Mouse (Mus musculus): ENCODE results near the gene Mmrn2. TPM values are rescaled to one million over a fixed set of nuclear protein-coding genes. Genes with fewer than 3 reads are reported as not detected.
A peak's percentile ranks its signal among the peaks of the same experiment; 100 is the strongest.
"Not testable (repeated sequence)": the region's sequence is repeated elsewhere in the genome, so short reads cannot be mapped to it uniquely, and the experiment has no call there.

The Mmrn2 gene
- polyA plus RNA-seq, 1 experiment from 2014 or later = 5.7 TPM

DNA sequence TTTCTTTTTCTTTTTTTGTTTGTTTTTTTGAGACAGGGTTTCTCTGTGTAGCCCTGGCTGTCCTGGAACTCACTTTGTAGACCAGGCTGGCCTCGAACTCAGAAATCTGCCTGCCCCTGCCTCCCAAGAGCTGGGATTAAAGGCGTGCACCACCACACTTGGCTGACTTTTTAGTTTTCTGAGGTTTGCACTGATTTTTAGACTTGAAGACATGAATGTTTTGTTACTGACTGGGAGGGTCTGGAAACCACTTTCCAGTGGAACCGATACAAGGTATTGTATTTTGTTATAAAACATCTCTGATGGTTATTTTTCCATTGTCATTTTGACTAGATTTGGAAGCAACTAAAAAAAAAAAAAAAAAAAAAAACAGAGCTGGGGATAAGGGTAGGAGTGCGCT, 41.7 kb downstream of the Mmrn2 start:
- not testable (repeated sequence) for H3K4me2 ChIP-seq

DNA sequence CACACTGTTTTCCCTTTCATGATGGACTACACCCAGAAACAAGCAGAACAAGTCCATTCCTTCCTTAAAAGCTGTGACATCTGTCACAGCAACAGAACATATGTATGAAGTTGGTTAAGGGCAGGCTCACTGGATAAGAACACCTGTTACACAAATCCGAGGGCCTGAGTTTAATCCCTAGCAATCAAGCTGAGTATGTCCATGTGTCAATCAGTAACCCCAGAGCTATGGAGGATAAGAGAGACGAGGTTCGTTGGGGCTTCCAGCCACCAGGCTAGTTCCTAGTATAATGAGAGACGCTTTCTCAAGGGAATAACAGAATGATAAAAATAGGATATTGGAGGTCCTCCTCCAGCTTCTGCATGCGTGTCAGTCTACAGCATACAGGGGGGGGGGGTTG, 42.2 kb downstream of the Mmrn2 start:
- no peak for ATAC-seq (ENCODE audit: low FRiP score)
- Histone ChIP-seq H3K27me3 (no peaks in the 10 kb centered on the region), H3K9ac (no peak overlapping the region), H3K4me3 (no peak overlapping the region), H3K27ac (no peak overlapping the region), H3K4me1 (replicated peaks) (no peaks in the 10 kb centered on the region), H3K9me3 (no peaks in the 10 kb centered on the region), H3K4me2 (no peak overlapping the region), H3K36me3 (peaks cover 60% of the 10 kb centered on the region)
- WGBS = 92% methylated on average over 5 of the region's 5 CpGs

More for the DNA sequence above, 41.7 kb downstream of the Mmrn2 start:
- ATAC-seq (ENCODE audit: low FRiP score); H3K4me1 ChIP-seq (replicated peaks); H3K27ac ChIP-seq; H3K9ac ChIP-seq; H3K4me3 ChIP-seq; H3K27me3 ChIP-seq; H3K9me3 ChIP-seq: not testable (repeated sequence)
- H3K36me3 ChIP-seq = peaks cover 59% of the 10 kb centered on the region
- WGBS = 97% methylated on average over 4 of the region's 4 CpGs

DNA sequence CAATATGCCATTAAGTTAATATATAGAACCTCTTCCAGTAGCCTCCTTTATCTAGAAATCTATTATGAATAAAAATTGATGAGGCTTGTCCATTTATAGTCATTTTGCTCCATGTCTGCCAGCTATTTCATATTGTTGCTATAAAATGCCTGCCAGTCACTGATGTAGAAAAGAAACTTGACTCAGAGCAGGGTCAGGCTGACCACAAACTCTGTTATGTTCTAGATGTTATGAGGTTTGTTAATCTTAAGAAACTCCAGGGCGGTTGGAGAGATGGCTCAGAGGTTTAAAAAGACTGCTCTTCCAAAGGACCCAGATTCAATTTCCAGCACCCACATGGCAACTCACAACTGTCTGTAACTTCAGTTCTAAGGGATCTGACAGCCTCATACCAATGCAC, 45.8 kb downstream of the Mmrn2 start:
- peaks cover 58% of the 10 kb centered on the region for H3K36me3 ChIP-seq
- H3K4me3 ChIP-seq = no peak overlapping the region
- H3K9me3 ChIP-seq = no peaks in the 10 kb centered on the region
- no peak overlapping the region for H3K27ac ChIP-seq
- WGBS = 92% methylated on average over 1 of the region's 1 CpGs
- no peaks in the 10 kb centered on the region for H3K4me1 ChIP-seq (replicated peaks)
- H3K27me3 ChIP-seq = no peaks in the 10 kb centered on the region
- no peak overlapping the region for H3K4me2 ChIP-seq
- H3K9ac ChIP-seq = no peak overlapping the region
- ATAC-seq (ENCODE audit: low FRiP score) = no peak

DNA sequence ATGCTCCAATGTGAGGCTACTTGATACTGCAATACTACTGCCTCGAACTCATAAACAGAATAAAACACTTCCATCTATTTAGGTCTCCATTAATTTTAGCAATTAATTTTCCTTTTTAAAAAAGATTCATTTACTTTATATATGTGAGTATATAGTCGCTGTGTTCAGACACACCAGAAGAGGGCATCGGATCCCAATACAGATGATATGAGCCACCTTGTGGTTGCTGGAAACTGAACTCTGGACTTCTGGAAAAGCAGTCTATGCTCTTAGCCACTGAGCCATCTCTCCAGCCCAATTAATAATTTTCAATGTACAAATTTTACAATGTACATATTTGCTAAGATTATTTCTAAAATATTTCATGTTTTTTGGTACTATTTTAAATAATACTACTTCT, 53.0 kb downstream of the Mmrn2 start:
- 96% methylated on average over 3 of the region's 3 CpGs for WGBS

DNA sequence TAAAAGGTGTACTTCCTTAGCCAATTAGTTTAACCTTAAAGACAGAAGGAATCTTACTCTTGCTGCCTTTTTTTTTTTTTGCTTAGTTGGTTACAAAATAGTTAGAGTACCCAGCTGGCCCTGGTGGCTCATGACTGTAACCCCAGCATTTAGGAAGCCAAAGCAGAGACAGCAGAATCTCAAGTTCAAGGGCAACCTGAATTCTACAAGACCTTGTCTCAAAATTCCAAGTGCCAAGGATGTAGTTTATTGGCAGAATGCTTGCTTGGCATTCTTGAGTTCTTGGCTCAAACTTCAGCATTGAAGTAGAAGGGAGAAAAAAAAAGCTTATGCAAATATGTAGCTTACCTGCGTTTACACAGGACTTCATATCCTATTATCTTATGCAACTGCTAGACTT, 53.8 kb downstream of the Mmrn2 start:
- Histone ChIP-seq H3K9ac (no peak overlapping the region), H3K27ac (no peak overlapping the region), H3K9me3 (no peaks in the 10 kb centered on the region), H3K27me3 (no peaks in the 10 kb centered on the region), H3K36me3 (peaks cover 28% of the 10 kb centered on the region), H3K4me1 (replicated peaks) (no peaks in the 10 kb centered on the region), H3K4me3 (no peak overlapping the region), H3K4me2 (no peak overlapping the region)
- WGBS = 98% methylated on average over 1 of the region's 1 CpGs
- no peak for ATAC-seq (ENCODE audit: low FRiP score)

More for the DNA sequence above, 53.0 kb downstream of the Mmrn2 start:
- H3K27me3 ChIP-seq = no peaks in the 10 kb centered on the region
- no peak overlapping the region for H3K27ac ChIP-seq
- H3K4me3 ChIP-seq = no peak overlapping the region
- no peaks in the 10 kb centered on the region for H3K9me3 ChIP-seq
- H3K36me3 ChIP-seq = peaks cover 35% of the 10 kb centered on the region
- no peak overlapping the region for H3K9ac ChIP-seq
- no peaks in the 10 kb centered on the region for H3K4me1 ChIP-seq (replicated peaks)
- no peak overlapping the region for H3K4me2 ChIP-seq
- no peak for ATAC-seq (ENCODE audit: low FRiP score)

DNA sequence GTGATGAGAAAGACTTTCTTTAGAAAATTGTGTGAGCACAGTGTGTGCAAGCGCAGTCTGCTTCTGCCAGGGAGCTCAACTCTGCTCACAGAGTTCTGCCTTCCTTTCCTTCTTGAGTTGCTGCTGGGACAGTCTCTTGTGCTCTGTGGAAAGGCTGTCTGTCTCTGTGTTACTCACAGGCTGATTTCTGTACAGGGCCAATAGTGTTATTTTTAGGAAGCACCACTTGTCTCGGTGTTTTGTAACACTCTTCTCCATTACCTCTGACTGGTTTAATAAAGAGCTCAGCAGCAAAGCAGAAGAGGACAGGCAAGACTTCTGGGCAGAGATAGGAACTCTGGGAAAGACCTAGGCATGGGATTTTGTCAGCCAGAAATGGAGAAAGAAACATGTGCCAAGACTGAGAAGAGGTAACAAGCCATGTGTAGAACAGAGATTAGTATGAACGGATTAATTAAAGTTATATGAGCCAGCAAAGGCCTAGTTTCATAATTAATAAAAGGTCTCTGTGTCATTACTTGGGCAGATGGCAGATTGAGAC, 65.3 kb downstream of the Mmrn2 start:
- Histone ChIP-seq H3K27me3 (no peaks in the 10 kb centered on the region), H3K36me3 (peaks cover 13% of the 10 kb centered on the region), H3K4me1 (replicated peaks) (peaks cover 11% of the 10 kb centered on the region; the same call in 1 of the 2 replicates), H3K9me3 (no peaks in the 10 kb centered on the region), H3K9ac (no peak overlapping the region), H3K4me2 (no peak overlapping the region), H3K27ac (no peak overlapping the region), H3K4me3 (no peak overlapping the region)
- 89% methylated on average over 3 of the region's 3 CpGs for WGBS
- ATAC-seq (ENCODE audit: low FRiP score) = no peak

DNA sequence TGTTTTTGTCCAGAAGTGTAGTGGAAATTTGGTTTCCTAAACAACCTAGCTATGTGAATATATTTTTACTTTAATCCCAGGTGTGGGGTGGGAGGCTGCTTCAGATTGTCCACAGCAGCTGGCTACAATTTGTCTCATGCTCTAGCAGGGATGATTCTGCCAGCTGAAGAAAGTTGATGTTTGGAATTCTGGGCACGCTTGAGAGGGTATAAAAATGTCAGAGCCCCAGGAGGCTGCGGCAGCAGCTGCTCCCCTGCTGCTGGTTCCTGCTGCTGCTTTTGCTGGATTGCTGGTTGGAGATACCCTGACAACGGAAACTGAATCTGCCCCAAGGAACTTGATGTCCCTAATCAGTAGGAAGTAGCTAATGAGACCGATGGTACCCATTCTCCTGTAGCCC, 67.3 kb downstream of the Mmrn2 start:
- Histone ChIP-seq H3K9ac (no peak overlapping the region), H3K27ac (peak overlapping the region; percentile 24; the same call in 1 of the 2 replicates), H3K36me3 (peaks cover 21% of the 10 kb centered on the region), H3K27me3 (no peaks in the 10 kb centered on the region), H3K4me3 (no peak overlapping the region), H3K4me2 (no peak overlapping the region), H3K4me1 (replicated peaks) (peaks cover 11% of the 10 kb centered on the region; the same call in 1 of the 2 replicates), H3K9me3 (no peaks in the 10 kb centered on the region)
- peak; percentile 63 for ATAC-seq (ENCODE audit: low FRiP score)
- 39% methylated on average over 4 of the region's 4 CpGs for WGBS

DNA sequence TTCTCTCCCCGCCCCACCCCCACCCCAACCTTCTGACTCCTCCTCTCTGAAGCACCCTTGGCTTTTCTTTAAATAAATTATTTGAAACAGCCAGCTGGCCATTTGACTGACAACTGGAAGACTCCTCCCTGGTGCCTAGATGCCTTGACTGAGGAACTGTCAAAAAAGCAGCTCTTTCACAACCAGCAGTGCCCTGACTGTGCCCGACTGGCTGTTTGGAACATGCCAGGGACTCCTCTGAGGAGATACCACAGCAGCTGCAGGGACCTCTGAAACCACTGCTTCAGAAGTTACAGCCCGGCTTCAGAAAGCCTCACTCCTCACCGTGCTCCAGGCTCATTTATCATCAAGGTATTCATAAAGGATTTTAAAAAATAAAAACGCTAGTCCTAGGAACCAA, 69.1 kb downstream of the Mmrn2 start:
- H3K36me3 ChIP-seq = peaks cover 23% of the 10 kb centered on the region
- H3K4me1 ChIP-seq (replicated peaks) = peaks cover 11% of the 10 kb centered on the region; the same call in 1 of the 2 replicates
- H3K4me2 ChIP-seq = no peak overlapping the region
- no peak overlapping the region for H3K27ac ChIP-seq
- H3K4me3 ChIP-seq = no peak overlapping the region
- H3K9me3 ChIP-seq = no peaks in the 10 kb centered on the region
- 87% methylated on average over 5 of the region's 5 CpGs for WGBS
- H3K9ac ChIP-seq = no peak overlapping the region
- H3K27me3 ChIP-seq = no peaks in the 10 kb centered on the region
- no peak for ATAC-seq (ENCODE audit: low FRiP score)

DNA sequence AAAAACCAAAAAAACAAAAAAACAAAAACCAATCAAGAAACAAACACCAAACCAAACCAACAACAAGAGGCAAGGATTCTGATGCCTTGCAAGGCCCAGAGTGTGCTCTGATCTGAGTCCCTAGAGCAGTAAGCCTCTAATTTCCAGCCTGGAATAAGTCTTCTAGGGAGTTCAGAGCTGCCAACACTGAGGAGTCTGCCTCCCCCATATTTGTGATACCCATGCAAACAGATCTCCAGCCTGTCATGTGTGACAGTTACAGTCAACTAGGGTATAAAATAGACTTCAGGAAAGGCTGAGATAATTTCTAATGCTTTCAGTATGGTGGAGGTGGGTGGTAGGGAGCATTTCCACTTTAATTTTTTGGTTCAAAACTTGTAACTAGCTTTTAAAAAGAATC, 69.7 kb downstream of the Mmrn2 start:
- ATAC-seq (ENCODE audit: low FRiP score) = no peak

DNA sequence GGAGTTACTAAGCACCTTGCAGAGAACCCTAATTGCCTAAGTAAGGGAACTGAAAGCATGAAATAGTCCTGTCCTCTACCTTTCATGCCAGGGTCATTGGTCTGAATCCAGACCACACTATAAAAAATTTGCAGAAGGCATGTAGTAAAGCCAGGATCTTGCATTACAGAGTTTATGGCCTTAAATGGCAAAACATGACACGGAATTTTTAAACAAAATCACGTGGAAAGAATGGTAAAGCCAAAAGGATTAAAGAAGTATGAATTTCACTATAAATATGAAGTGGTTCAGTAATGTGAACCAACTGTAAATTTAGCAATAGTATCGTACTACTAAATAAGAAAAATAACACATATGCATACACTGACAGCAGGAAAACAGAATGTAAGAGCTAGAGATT, 70.1 kb downstream of the Mmrn2 start:
- Histone ChIP-seq H3K4me3 (no peak overlapping the region), H3K36me3 (peaks cover 18% of the 10 kb centered on the region), H3K9me3 (no peaks in the 10 kb centered on the region), H3K9ac (no peak overlapping the region), H3K4me1 (replicated peaks) (peaks cover 11% of the 10 kb centered on the region; the same call in 1 of the 2 replicates), H3K27me3 (no peaks in the 10 kb centered on the region), H3K27ac (no peak overlapping the region), H3K4me2 (no peak overlapping the region)
- WGBS = 93% methylated on average over 3 of the region's 3 CpGs
- no peak for ATAC-seq (ENCODE audit: low FRiP score)

More for the DNA sequence above, 69.7 kb downstream of the Mmrn2 start:
- no peak overlapping the region for H3K4me3 ChIP-seq
- H3K4me1 ChIP-seq (replicated peaks) = peaks cover 11% of the 10 kb centered on the region; the same call in 1 of the 2 replicates
- no peak overlapping the region for H3K27ac ChIP-seq
- H3K9me3 ChIP-seq = no peaks in the 10 kb centered on the region
- peaks cover 20% of the 10 kb centered on the region for H3K36me3 ChIP-seq
- H3K4me2 ChIP-seq = no peak overlapping the region
- H3K27me3 ChIP-seq = no peaks in the 10 kb centered on the region
- no peak overlapping the region for H3K9ac ChIP-seq

DNA sequence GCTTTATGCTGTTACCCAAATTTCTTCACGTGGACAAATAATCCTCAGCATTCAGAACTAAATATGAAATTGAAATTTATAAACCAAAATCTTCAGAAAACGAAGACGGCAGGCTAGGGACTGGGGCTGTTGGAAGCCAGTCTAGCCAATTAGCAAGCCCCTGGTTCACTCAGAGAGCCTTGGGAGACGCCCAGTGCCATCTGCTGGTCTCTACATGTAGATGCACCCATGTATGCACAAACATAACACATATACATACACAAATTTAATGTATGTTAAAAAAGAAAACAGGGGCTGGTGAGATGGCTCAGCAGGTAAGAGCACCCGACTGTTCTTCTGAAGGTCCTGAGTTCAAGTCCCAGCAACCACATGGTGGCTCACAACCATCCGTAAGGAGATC, 71.4 kb downstream of the Mmrn2 start:
- 95% methylated on average over 6 of the region's 6 CpGs for WGBS
- Histone ChIP-seq H3K9me3 (no peaks in the 10 kb centered on the region), H3K4me3 (no peak overlapping the region), H3K4me2 (no peak overlapping the region), H3K9ac (no peak overlapping the region), H3K36me3 (peaks cover 10% of the 10 kb centered on the region), H3K4me1 (replicated peaks) (peaks cover 11% of the 10 kb centered on the region; the same call in 1 of the 2 replicates), H3K27me3 (no peaks in the 10 kb centered on the region), H3K27ac (no peak overlapping the region)
- ATAC-seq (ENCODE audit: low FRiP score) = no peak

DNA sequence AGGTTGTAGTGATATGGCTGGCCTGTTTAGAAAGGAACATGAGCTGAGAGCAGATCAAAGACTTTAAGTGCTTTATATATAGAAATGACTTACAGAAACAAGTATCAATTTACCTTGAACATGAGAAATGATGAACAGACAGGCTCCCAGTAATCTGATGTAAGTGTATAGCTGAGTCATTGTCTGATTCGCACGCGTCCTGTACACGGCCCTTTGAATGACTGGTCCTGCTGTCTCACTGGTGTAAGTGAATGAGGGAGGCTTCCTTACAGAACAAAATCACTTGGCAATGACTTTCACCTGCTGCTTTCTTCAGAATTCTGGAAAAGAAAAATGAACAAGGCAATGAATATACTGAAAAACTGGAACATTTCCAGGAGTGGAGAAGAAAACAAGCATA, 72.4 kb downstream of the Mmrn2 start:
- H3K4me1 ChIP-seq (replicated peaks) = peaks cover 9% of the 10 kb centered on the region; the same call in 1 of the 2 replicates
- no peaks in the 10 kb centered on the region for H3K27me3 ChIP-seq
- H3K4me3 ChIP-seq = no peak overlapping the region
- H3K4me2 ChIP-seq = no peak overlapping the region
- no peaks in the 10 kb centered on the region for H3K9me3 ChIP-seq
- no peak overlapping the region for H3K27ac ChIP-seq
- peaks cover 10% of the 10 kb centered on the region for H3K36me3 ChIP-seq
- no peak overlapping the region for H3K9ac ChIP-seq
- WGBS = 80% methylated on average over 4 of the region's 4 CpGs
- no peak for ATAC-seq (ENCODE audit: low FRiP score)

DNA sequence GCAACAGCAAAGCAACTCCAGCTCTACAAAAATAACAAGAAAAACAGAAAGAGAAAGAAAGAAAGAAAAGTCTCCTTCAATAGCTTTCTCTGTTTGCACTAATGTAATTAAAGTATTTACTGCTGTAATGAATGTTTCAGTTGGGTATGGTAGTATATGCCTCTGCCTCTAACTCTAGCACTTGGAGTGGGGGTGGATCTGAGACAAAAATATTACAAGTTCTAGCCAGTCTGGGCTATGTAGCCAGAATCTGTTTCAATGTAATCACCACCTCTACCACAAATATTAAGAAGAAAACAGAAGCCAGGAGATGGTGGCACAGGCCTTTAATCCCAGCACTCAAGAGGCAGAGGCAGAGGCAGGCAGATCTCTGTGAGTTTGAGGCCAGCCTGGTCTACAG, 73.1 kb downstream of the Mmrn2 start:
- Histone ChIP-seq H3K9me3 (no peaks in the 10 kb centered on the region), H3K4me2 (no peak overlapping the region), H3K36me3 (peaks cover 10% of the 10 kb centered on the region), H3K4me3 (no peak overlapping the region), H3K27ac (no peak overlapping the region), H3K9ac (no peak overlapping the region), H3K27me3 (no peaks in the 10 kb centered on the region), H3K4me1 (replicated peaks) (peaks cover 8% of the 10 kb centered on the region)
- no peak for ATAC-seq (ENCODE audit: low FRiP score)

Data from hindbrain, embryonic 13.5 days (tissue).